Comparison of ENCODE assay signal across 8 mouse cellular contexts in genomic region chr7:27159882-27160281, GRCm38 (mm10). TPM values are rescaled to one million over a fixed set of nuclear protein-coding genes. Genes with fewer than 3 reads are reported as not detected.
A peak's percentile ranks its signal among the peaks of the same experiment; 100 is the strongest.
DNase-seq lines count a peak whose midpoint lies in the region; ATAC-seq and TF ChIP-seq lines count a peak whose summit lies in the region.

No protein-coding gene starts in this region.

- no peak overlapping the region for H3K4me3 ChIP-seq in cortical plate, adult 2 months (ENCODE audit: insufficient read depth, low read length)
- H3K4me3 ChIP-seq in intestine, embryonic 14.5 days (ENCODE audit: low read depth, low read length): no peak overlapping the region

- no peak overlapping the region for H3K9ac ChIP-seq in intestine, embryonic 14.5 days (ENCODE audit: low read length)

- H3K27me3 ChIP-seq in intestine, embryonic 14.5 days (replicated peaks; ENCODE audit: control insufficient read depth, insufficient read depth, low read length): no peaks in the 10 kb centered on the region

- H3K27ac ChIP-seq in cortical plate, adult 2 months (ENCODE audit: insufficient read depth, low read length): no peak overlapping the region
- H3K27ac ChIP-seq in intestine, embryonic 14.5 days (ENCODE audit: low read depth): no peak overlapping the region

- DNase-seq in adipocyte (ENCODE audit: low spot score): peak; percentile 60
- DNase-seq in gastrocnemius, postnatal 14 days: peak; percentile 89
- DNase-seq in intestine, embryonic 14.5 days (ENCODE audit: low spot score): peak; percentile 88
- peak; percentile 91 to 97 for DNase-seq in left cerebral cortex, postnatal 14 days (ENCODE audit: low spot score in 2 of 2)
- peak; percentile 93 for DNase-seq in mesoderm, embryonic 11.5 days (ENCODE audit: low read depth, low spot score)
- DNase-seq in right cerebral cortex, postnatal 36 days (ENCODE audit: low spot score in 2 of 2): peak; percentile 86 to 87
- peak; percentile 81 to 91 for DNase-seq in urinary bladder, postnatal 4 days (ENCODE audit: low spot score in 2 of 2)

- TF ChIP-seq CTCF in cortical plate, adult 2 months (IDR thresholded peaks at IDR 0.05; ENCODE audit: extremely low read depth, insufficient read depth, low read length): peak; percentile 78

- ATAC-seq in intestine, embryonic 14.5 days (replicated peaks; ENCODE audit: low FRiP score, low TSS enrichment, low read depth): peak; percentile 91

- peaks cover 54% of the 10 kb centered on the region for H3K36me3 ChIP-seq in intestine, embryonic 14.5 days (ENCODE audit: control insufficient read depth, insufficient read depth, low read length)

- no peaks in the 10 kb centered on the region for H3K9me3 ChIP-seq in intestine, embryonic 14.5 days (ENCODE audit: control insufficient read depth, low read length)

- intact Hi-C loops in gastrocnemius, postnatal 14 days (cut with DNase I; ENCODE audit: low total_unique reads): no loop called here
- intact Hi-C loops in left cerebral cortex, postnatal 14 days (cut with DNase I): no loop called here

- no peak overlapping the region for H3K4me2 ChIP-seq in intestine, embryonic 14.5 days (ENCODE audit: low read length)

- WGBS in intestine, embryonic 14.5 days: 8% methylated on average over 8 of the region's 8 CpGs

- H3K4me1 ChIP-seq in cortical plate, adult 2 months (ENCODE audit: control insufficient read depth, insufficient read depth, low read length): peaks cover 16% of the 10 kb centered on the region; the same call in 1 of the 2 replicates
- peaks cover 27% of the 10 kb centered on the region for H3K4me1 ChIP-seq in intestine, embryonic 14.5 days (replicated peaks; ENCODE audit: control insufficient read depth, insufficient read depth, low read length)

- TF ChIP-seq POLR2A in cortical plate, adult 2 months (IDR thresholded peaks at IDR 0.05; ENCODE audit: extremely low read depth, insufficient read depth, low read length): no peak

RNA-seq across cellular contexts. Expression of gene Cyp2t4, which starts 6.4 kb away (rescaled TPM):
- polyA plus RNA-seq in cortical plate, adult 2 months (2012; rRNA removed): not detected in 2 replicates
- total RNA-seq in gastrocnemius, postnatal 14 days (2021): not detected
- polyA plus RNA-seq in intestine, embryonic 14.5 days (2014; fragmentation: Nextera tagmentation; extraction: Ambion mirVana): 0.12 TPM in 2 replicates
- total RNA-seq in left cerebral cortex, postnatal 14 days (2021): not detected

RNA-seq across cellular contexts. Expression of gene Egln2, which starts 6.7 kb away (rescaled TPM):
- polyA plus RNA-seq in cortical plate, adult 2 months (2012; rRNA removed): 111 and 112 TPM in 2 replicates
- 10 to 100 TPM; 83.0 to 87.9 TPM for total RNA-seq in gastrocnemius, postnatal 14 days (2021)
- polyA plus RNA-seq in intestine, embryonic 14.5 days (2014; fragmentation: Nextera tagmentation; extraction: Ambion mirVana): 39.3 and 43.1 TPM in 2 replicates
- 100 to 1,000 TPM in 1 of 2 experiments, 10 to 100 TPM in 1; 90.8 to 100 TPM for total RNA-seq in left cerebral cortex, postnatal 14 days (2021)

RNA-seq across cellular contexts. Expression of gene Rab4b, which starts 18.8 kb away (rescaled TPM):
- 150 and 154 TPM in 2 replicates for polyA plus RNA-seq in cortical plate, adult 2 months (2012; rRNA removed)
- 10 to 100 TPM; 19.7 to 20.0 TPM for total RNA-seq in gastrocnemius, postnatal 14 days (2021)
- 59.8 and 60.8 TPM in 2 replicates for polyA plus RNA-seq in intestine, embryonic 14.5 days (2014; fragmentation: Nextera tagmentation; extraction: Ambion mirVana)
- 10 to 100 TPM; 86.7 to 94.7 TPM for total RNA-seq in left cerebral cortex, postnatal 14 days (2021)

RNA-seq across cellular contexts. Expression of gene Gm21983, which starts 21.0 kb away (rescaled TPM):
- polyA plus RNA-seq in cortical plate, adult 2 months (2012; rRNA removed): not detected in 2 replicates
- total RNA-seq in gastrocnemius, postnatal 14 days (2021): not detected
- polyA plus RNA-seq in intestine, embryonic 14.5 days (2014; fragmentation: Nextera tagmentation; extraction: Ambion mirVana): 0.52 TPM in 1 of 2 replicates, not detected in the other
- total RNA-seq in left cerebral cortex, postnatal 14 days (2021): not detected

RNA-seq across cellular contexts. Expression of gene Mia, which starts 21.1 kb away (rescaled TPM):
- polyA plus RNA-seq in cortical plate, adult 2 months (2012; rRNA removed): 4.8 and 7.7 TPM in 2 replicates
- under 1 TPM; 0.44 to 0.68 TPM for total RNA-seq in gastrocnemius, postnatal 14 days (2021)
- 0.34 and 11.1 TPM in 2 replicates for polyA plus RNA-seq in intestine, embryonic 14.5 days (2014; fragmentation: Nextera tagmentation; extraction: Ambion mirVana)
- 1 to 10 TPM; 1.6 to 3.3 TPM for total RNA-seq in left cerebral cortex, postnatal 14 days (2021)

Comparison
In these comparisons a context has a peak if more than half of its experiments do, and no peak if none do; other contexts are left out.
1. RNA of gene Rab4b, which starts 18.8 kb away (total RNA-seq): 86.7 to 94.7 TPM in left cerebral cortex, postnatal 14 days; 19.7 to 20.0 TPM in gastrocnemius, postnatal 14 days; every median in the first group is over 4 times any median in the second.
2. Peak in every context shown above with its lines, with median percentiles within 50 percentile points of each other: DNase-seq.